Mouse (Mus musculus) heart, embryonic 16.5 days (tissue): ENCODE measurements around the gene Cers1. TPM values are rescaled to one million over a fixed set of nuclear protein-coding genes. Genes with fewer than 3 reads are reported as not detected.

Source experiments
- ATAC-seq: fragments of 200-750 bp; cut with Nextera tagmentation; replicated peaks from 2 replicates; pipeline ENCODE4 v1.8.0; 2017; ENCODE audit warnings: moderate number of reproducible peaks; ENCODE audit not compliant: insufficient read depth, low FRiP score; ENCODE audit errors: extremely low read depth
- H3K27ac ChIP-seq: fragments of 300-500 bp; sonication (generic); 2 replicates; pipeline ENCODE4 v1.5.1; 2014; ENCODE audit warnings: mild to moderate bottlenecking, low read length, control low read depth, moderate library complexity
- H3K27me3 ChIP-seq: fragments of 300-500 bp; sonication (generic); 2 replicates; pipeline ENCODE4 v1.6.1; 2014; ENCODE audit warnings: low read length, mixed read lengths; ENCODE audit not compliant: control insufficient read depth, insufficient read depth
- H3K36me3 ChIP-seq: fragments of 300-500 bp; sonication (generic); 2 replicates; pipeline ENCODE4 v1.6.1; 2014; ENCODE audit not compliant: control insufficient read depth, insufficient read depth
- H3K4me1 ChIP-seq: fragments of 300-500 bp; sonication (generic); 2 replicates; pipeline ENCODE4 v1.6.1; 2014; ENCODE audit warnings: low read length, mixed read lengths; ENCODE audit not compliant: control insufficient read depth, insufficient read depth
- H3K4me2 ChIP-seq: fragments of 300-500 bp; sonication (generic); 2 replicates; pipeline ENCODE4 v1.6.1; 2014; ENCODE audit warnings: low read depth, mild to moderate bottlenecking, control low read depth, low read length
- H3K4me3 ChIP-seq: fragments of 300-500 bp; sonication (generic); 2 replicates; pipeline ENCODE4 v1.5.1; 2014; ENCODE audit warnings: mild to moderate bottlenecking, control low read depth, low read length
- H3K9ac ChIP-seq: fragments of 300-500 bp; sonication (generic); 2 replicates; pipeline ENCODE4 v1.6.1; 2014; ENCODE audit warnings: low read length, control low read depth
- H3K9me3 ChIP-seq: fragments of 300-500 bp; sonication (generic); replicated peaks from 2 replicates; pipeline ENCODE4 v1.6.1; 2016; ENCODE audit warnings: low read length; ENCODE audit not compliant: control insufficient read depth
- WGBS: fragments of 180-500 bp; shearing (Covaris S2); extraction: QIAGEN DNeasy Blood & Tissue Kit; methylation state at CpG from one replicate; pipeline ENCODE4 v1.1.7; 2014; 5-methylcytosine and 5-hydroxymethylcytosine counted together
- polyA plus RNA-seq: library from polyadenylated mRNA; unstranded; fragments of >200 nt; fragmentation: Nextera tagmentation; extraction: Ambion mirVana; gene quantifications from 2 replicates; pipeline ENCODE4 v1.2.1, GENCODE M21; 2015

The Cers1 gene
- polyA plus RNA-seq, result 1.3 TPM in 2 replicates

GRCm38 (mm10) chr8:70315624-70316510, at the start of gene Cers1:
Cers1 (plus strand) TSS chr8:70315775.
- H3K27ac ChIP-seq, result no peak within 1 kb of the TSS
- peaks cover 20% of the 10 kb centered on the region for H3K36me3 ChIP-seq
- H3K9me3 ChIP-seq, result no peaks in the 10 kb centered on the region
- peak within 1 kb of the TSS; percentile 63 for H3K4me3 ChIP-seq
- peak within 1 kb of the TSS; percentile 76 for H3K9ac ChIP-seq
- H3K4me2 ChIP-seq, result peak within 1 kb of the TSS; percentile 92
- peak; percentile 71 for ATAC-seq
- H3K27me3 ChIP-seq, result no peaks in the 10 kb centered on the region
- 4% methylated on average over 63 of the region's 66 CpGs for WGBS
- peaks cover 13% of the 10 kb centered on the region for H3K4me1 ChIP-seq

- no peak overlapping the region for H3K9ac ChIP-seq
- peaks cover 16% of the 10 kb centered on the region for H3K36me3 ChIP-seq
- no peak overlapping the region for H3K4me3 ChIP-seq
- ATAC-seq, result no peak
- no peaks in the 10 kb centered on the region for H3K27me3 ChIP-seq
- WGBS, result 75% methylated on average over 3 of the region's 3 CpGs
- no peak overlapping the region for H3K4me2 ChIP-seq
- no peak overlapping the region for H3K27ac ChIP-seq
- H3K9me3 ChIP-seq, result no peaks in the 10 kb centered on the region
- peaks cover 5% of the 10 kb centered on the region for H3K4me1 ChIP-seq
Measured at GRCm38 (mm10) chr8:70267674-70268073, 47.9 kb upstream of the Cers1 start.

- 62% methylated on average over 5 of the region's 5 CpGs for WGBS
- no peak for ATAC-seq
- H3K9ac ChIP-seq, result no peak overlapping the region; the same call in 1 of the 2 replicates
- no peak overlapping the region for H3K4me3 ChIP-seq
- H3K27ac ChIP-seq, result peak overlapping the region; percentile 21; the same call in 1 of the 2 replicates
- no peaks in the 10 kb centered on the region for H3K9me3 ChIP-seq
- H3K36me3 ChIP-seq, result peaks cover 14% of the 10 kb centered on the region
- H3K27me3 ChIP-seq, result no peaks in the 10 kb centered on the region
- peaks cover 5% of the 10 kb centered on the region for H3K4me1 ChIP-seq
- no peak overlapping the region for H3K4me2 ChIP-seq
Measured at GRCm38 (mm10) chr8:70268311-70268710, 47.3 kb upstream of the Cers1 start.

- ATAC-seq, result no peak
- no peak overlapping the region; the same call in 1 of the 2 replicates for H3K9ac ChIP-seq
- H3K36me3 ChIP-seq, result peaks cover 8% of the 10 kb centered on the region
- no peak overlapping the region for H3K4me3 ChIP-seq
- H3K4me2 ChIP-seq, result no peak overlapping the region
- no peaks in the 10 kb centered on the region for H3K27me3 ChIP-seq
- H3K9me3 ChIP-seq, result no peaks in the 10 kb centered on the region
- 46% methylated on average over 11 of the region's 11 CpGs for WGBS
- H3K4me1 ChIP-seq, result peaks cover 5% of the 10 kb centered on the region
- peak overlapping the region; percentile 21; the same call in 1 of the 2 replicates for H3K27ac ChIP-seq
Measured at GRCm38 (mm10) chr8:70268799-70269565, 46.6 kb upstream of the Cers1 start.

- H3K9me3 ChIP-seq, result no peaks in the 10 kb centered on the region
- H3K27ac ChIP-seq, result no peak overlapping the region
- H3K4me1 ChIP-seq, result peaks cover 5% of the 10 kb centered on the region
- H3K36me3 ChIP-seq, result no peaks in the 10 kb centered on the region
- no peaks in the 10 kb centered on the region for H3K27me3 ChIP-seq
- 38% methylated on average over 3 of the region's 3 CpGs for WGBS
- no peak overlapping the region for H3K9ac ChIP-seq
- H3K4me2 ChIP-seq, result no peak overlapping the region
- no peak for ATAC-seq
- H3K4me3 ChIP-seq, result no peak overlapping the region
Measured at GRCm38 (mm10) chr8:70272949-70273348, 42.6 kb upstream of the Cers1 start.

GRCm38 (mm10) chr8:70274350-70274749, 41.2 kb upstream of the Cers1 start:
- Histone ChIP-seq H3K4me2 (no peak overlapping the region), H3K36me3 (no peaks in the 10 kb centered on the region), H3K27ac (no peak overlapping the region), H3K9ac (no peak overlapping the region), H3K9me3 (no peaks in the 10 kb centered on the region), H3K27me3 (no peaks in the 10 kb centered on the region), H3K4me3 (no peak overlapping the region), H3K4me1 (peaks cover 11% of the 10 kb centered on the region)
- no peak for ATAC-seq

GRCm38 (mm10) chr8:70276476-70276875, 39.1 kb upstream of the Cers1 start:
- H3K4me1 ChIP-seq, result peaks cover 20% of the 10 kb centered on the region
- H3K4me2 ChIP-seq, result no peak overlapping the region
- WGBS, result 63% methylated on average over 3 of the region's 3 CpGs
- H3K9me3 ChIP-seq, result no peaks in the 10 kb centered on the region
- H3K27ac ChIP-seq, result peak overlapping the region; percentile 79
- H3K4me3 ChIP-seq, result no peak overlapping the region
- H3K9ac ChIP-seq, result no peak overlapping the region
- ATAC-seq, result peak; percentile 63
- H3K36me3 ChIP-seq, result no peaks in the 10 kb centered on the region
- no peaks in the 10 kb centered on the region for H3K27me3 ChIP-seq

GRCm38 (mm10) chr8:70278175-70278574, 37.4 kb upstream of the Cers1 start:
- peak overlapping the region; percentile 3; the same call in 1 of the 2 replicates for H3K9ac ChIP-seq
- WGBS, result 57% methylated on average over 15 of the region's 15 CpGs

GRCm38 (mm10) chr8:70279266-70279665, 36.3 kb upstream of the Cers1 start:
- 30% methylated on average over 8 of the region's 8 CpGs for WGBS

More at GRCm38 (mm10) chr8:70278175-70278574, 37.4 kb upstream of the Cers1 start:
- Histone ChIP-seq H3K4me2 (no peak overlapping the region), H3K27ac (no peak overlapping the region), H3K36me3 (no peaks in the 10 kb centered on the region), H3K27me3 (no peaks in the 10 kb centered on the region), H3K9me3 (no peaks in the 10 kb centered on the region), H3K4me3 (no peak overlapping the region), H3K4me1 (peaks cover 24% of the 10 kb centered on the region)
- ATAC-seq, result no peak

More at GRCm38 (mm10) chr8:70279266-70279665, 36.3 kb upstream of the Cers1 start:
- ATAC-seq, result no peak
- Histone ChIP-seq H3K4me1 (peaks cover 24% of the 10 kb centered on the region), H3K36me3 (no peaks in the 10 kb centered on the region), H3K27ac (peak overlapping the region; percentile 69), H3K9me3 (no peaks in the 10 kb centered on the region), H3K4me3 (no peak overlapping the region), H3K4me2 (peak overlapping the region; percentile 5; the same call in 1 of the 2 replicates), H3K9ac (peak overlapping the region; percentile 60), H3K27me3 (no peaks in the 10 kb centered on the region)
